Mouse (Mus musculus) lung, embryonic 15.5 days (tissue): Measurements from ENCODE around the gene Nphs1. TPM values are rescaled to one million over a fixed set of nuclear protein-coding genes. Genes with fewer than 3 reads are reported as not detected.

Source experiments
- ATAC-seq: fragments of 200-750 bp; cut with Nextera tagmentation; 2 replicates; pipeline ENCODE4 v1.8.0; 2017; ENCODE audit warnings: moderate number of reproducible peaks, borderline replicate concordance; ENCODE audit not compliant: low FRiP score, low TSS enrichment; ENCODE audit errors: extremely low read depth
- H3K27ac ChIP-seq: fragments of 300-500 bp; sonication (generic); 2 replicates; pipeline ENCODE4 v1.5.1; 2015; ENCODE audit warnings: moderate library complexity, mild to moderate bottlenecking, inconsistent platforms
- H3K27me3 ChIP-seq: fragments of 300-500 bp; sonication (generic); 2 replicates; pipeline ENCODE4 v1.6.1; 2015; ENCODE audit warnings: inconsistent platforms
- H3K36me3 ChIP-seq: fragments of 300-500 bp; sonication (generic); 2 replicates; pipeline ENCODE4 v1.6.1; 2015; ENCODE audit warnings: inconsistent platforms
- H3K4me1 ChIP-seq: fragments of 300-500 bp; sonication (generic); 2 replicates; pipeline ENCODE4 v1.6.1; 2015; ENCODE audit warnings: inconsistent platforms
- H3K4me2 ChIP-seq: fragments of 300-500 bp; sonication (generic); 2 replicates; pipeline ENCODE4 v1.6.1; 2015; ENCODE audit warnings: inconsistent platforms, mild to moderate bottlenecking, moderate library complexity
- H3K4me3 ChIP-seq: fragments of 300-500 bp; sonication (generic); 2 replicates; pipeline ENCODE4 v1.5.1; 2015; ENCODE audit warnings: mild to moderate bottlenecking, inconsistent platforms
- H3K9ac ChIP-seq: fragments of 300-500 bp; sonication (generic); 2 replicates; pipeline ENCODE4 v1.6.1; 2015; ENCODE audit warnings: inconsistent platforms
- H3K9me3 ChIP-seq: fragments of 300-500 bp; sonication (generic); 2 replicates; pipeline ENCODE4 v1.6.1; 2016; ENCODE audit warnings: inconsistent platforms
- WGBS: fragments of 180-500 bp; shearing (Covaris S2); methylation state at CpG from one replicate; pipeline ENCODE4 v1.1.7; 2015; 5-methylcytosine and 5-hydroxymethylcytosine counted together
- polyA plus RNA-seq: library from polyadenylated mRNA; unstranded; fragments of >200 nt; fragmentation: Nextera tagmentation; extraction: Ambion mirVana; gene quantifications from 2 replicates; pipeline ENCODE4 v1.2.1, GENCODE M21; 2015

Nphs1 gene
- polyA plus RNA-seq, 1 experiment from 2014 or later = not detected

DNA sequence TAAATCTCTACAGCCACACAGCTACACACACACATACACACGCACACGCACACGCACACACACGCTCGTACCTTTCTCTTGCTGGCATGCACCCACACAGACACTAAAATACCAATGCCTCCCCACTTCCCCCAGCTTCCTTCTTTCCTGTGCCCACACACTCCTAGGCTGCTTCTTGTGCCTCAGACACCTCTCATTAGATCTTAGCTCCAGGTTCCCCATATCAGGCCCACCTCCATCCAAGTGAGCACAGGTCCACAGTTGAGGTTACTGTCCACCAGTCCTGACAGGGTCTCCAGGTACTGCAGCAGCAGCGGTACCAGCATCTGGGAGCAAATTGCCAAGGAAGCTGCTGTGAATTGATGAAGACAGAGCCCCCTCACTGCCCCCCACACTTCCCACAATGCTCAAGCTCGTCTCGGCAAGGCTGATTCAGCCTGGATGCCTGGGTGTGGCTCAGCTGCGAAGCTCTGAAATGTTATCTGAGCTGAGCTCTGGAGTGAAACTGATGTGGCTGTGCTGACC lies 73.2 kb downstream of the Nphs1 start:
- no peak for ATAC-seq
- 83% methylated on average over 9 of the region's 9 CpGs for WGBS
- peaks cover 50% of the 10 kb centered on the region for H3K36me3 ChIP-seq
- H3K4me2 ChIP-seq = no peak overlapping the region
- H3K27me3 ChIP-seq = no peaks in the 10 kb centered on the region
- H3K9ac ChIP-seq = no peak overlapping the region
- H3K27ac ChIP-seq = no peak overlapping the region
- no peak overlapping the region for H3K4me3 ChIP-seq
- peaks cover 36% of the 10 kb centered on the region for H3K4me1 ChIP-seq
- H3K9me3 ChIP-seq = no peaks in the 10 kb centered on the region

DNA sequence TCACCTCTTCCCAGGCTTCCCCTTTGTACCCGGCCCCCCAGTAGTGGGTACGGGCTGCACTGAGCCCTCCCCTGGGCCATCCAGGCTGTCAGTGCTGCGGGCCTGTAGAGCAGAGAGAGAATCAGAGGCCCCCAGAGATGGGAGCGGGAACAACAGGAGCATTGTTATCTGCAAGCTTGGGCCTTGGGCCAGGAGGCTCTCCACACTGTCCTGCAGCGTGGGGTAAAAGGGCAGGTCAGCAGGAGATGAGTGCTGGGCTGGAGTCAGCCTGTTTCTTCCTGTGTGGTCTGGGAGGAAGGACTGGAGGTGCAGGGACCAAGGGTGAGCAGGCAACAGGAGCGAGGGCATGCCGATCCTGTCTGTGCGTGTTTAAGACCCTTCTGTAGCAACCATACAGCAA lies 74.8 kb downstream of the Nphs1 start:
- H3K36me3 ChIP-seq = peaks cover 39% of the 10 kb centered on the region
- H3K9ac ChIP-seq = peak overlapping the region; percentile 29
- peak overlapping the region; percentile 94 for H3K4me2 ChIP-seq
- H3K27me3 ChIP-seq = no peaks in the 10 kb centered on the region
- ATAC-seq = no peak
- no peak overlapping the region for H3K27ac ChIP-seq
- H3K4me3 ChIP-seq = no peak overlapping the region
- no peaks in the 10 kb centered on the region for H3K9me3 ChIP-seq
- WGBS = 24% methylated on average over 8 of the region's 8 CpGs
- peaks cover 31% of the 10 kb centered on the region for H3K4me1 ChIP-seq

DNA sequence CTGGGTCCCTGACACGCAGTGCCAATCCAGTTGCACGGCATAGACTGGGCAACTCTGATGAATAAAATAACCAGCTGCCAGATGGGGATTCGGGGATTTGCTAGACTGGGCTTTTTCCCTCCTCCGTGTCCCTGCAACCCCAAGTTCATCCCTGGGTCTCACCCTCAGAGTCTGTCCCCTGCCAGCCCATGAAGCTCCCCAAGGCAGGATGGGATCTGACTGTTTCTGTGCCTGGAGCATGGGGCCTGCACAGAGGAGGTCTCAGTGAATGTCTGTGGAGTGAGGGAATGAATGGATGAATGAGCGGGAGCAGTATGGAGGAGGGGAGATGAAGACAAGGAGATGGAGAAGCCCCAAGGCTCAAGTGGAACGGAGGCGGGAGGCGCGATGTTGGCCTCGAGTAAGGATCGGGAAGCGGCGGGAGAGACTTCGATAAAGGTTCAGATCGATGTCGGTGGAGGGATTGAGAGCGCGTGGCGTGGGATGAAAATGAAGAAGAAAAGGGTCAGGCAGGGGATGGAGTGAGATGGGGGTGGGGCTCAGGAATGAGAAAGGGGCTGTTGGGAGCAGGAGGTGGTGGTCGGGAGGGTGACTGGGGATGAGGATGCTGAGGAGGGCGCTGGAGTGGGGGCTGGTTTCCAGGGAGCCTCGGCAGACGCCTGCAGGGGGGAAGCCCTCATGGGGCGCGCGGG lies 76.0 kb downstream of the Nphs1 start:
- peak overlapping the region; percentile 70 for H3K9ac ChIP-seq
- WGBS = 9% methylated on average over 23 of the region's 26 CpGs

DNA sequence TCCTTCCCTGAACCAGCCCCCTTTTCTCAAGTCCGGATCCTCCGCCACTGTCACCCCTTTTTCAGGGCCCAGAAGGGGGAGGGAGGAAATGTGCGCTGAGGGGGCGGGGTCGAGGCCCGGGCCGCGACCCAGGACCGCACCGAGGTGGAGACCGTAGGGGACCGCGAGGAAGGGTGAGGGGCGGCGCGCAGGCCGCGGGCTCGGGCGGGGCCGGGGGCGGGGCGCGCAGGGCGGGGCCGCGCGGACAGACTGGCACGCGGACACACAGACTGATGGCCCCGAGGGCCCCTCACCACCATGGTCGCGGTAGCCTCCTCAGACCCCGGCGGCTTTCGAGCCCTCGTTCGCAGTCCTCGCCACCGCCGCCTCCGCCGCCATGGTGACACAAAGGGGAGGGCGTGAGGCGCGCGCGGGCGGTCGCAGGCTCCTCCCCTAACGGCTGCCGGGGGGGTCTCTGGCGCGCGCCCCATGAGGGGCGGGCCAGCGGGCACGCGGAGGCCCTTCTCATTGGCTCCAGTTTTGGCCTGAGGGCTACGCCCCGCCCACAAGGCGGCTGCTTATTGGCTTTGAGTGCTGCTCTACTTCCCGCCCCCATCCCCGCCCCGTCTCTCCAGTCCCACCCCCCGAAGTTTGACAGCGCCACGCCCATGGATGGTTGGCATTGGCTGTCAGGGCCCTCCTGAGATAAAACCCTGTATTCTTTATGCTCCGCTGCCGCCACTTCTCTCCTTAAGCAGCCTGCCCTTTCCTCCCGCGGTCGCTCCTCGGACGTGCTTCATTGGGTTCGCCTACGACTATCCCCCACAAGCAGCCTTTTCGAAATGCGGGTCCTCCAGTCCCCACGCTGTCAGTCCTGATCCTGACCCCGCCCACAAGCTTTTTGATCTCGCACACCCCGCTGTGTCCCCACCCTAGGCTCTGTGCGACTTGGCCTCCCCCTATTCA lies 76.8 kb downstream of the Nphs1 start, which contains the start of gene Arhgap33:
Gene Arhgap33 (minus strand): TSS at position 428 of the 945 bp plus-strand sequence.
- Histone ChIP-seq H3K9me3 (no peaks in the 10 kb centered on the region), H3K9ac (peak within 1 kb of the TSS; percentile 70), H3K4me1 (peaks cover 31% of the 10 kb centered on the region), H3K27ac (peak within 1 kb of the TSS; percentile 59), H3K4me2 (peak within 1 kb of the TSS; percentile 94), H3K4me3 (peak within 1 kb of the TSS; percentile 64), H3K36me3 (peaks cover 29% of the 10 kb centered on the region), H3K27me3 (no peaks in the 10 kb centered on the region)
- WGBS = under 1% methylated on average over 55 of the region's 84 CpGs
- peak; percentile 94 for ATAC-seq

More for the DNA sequence above, 76.0 kb downstream of the Nphs1 start:
- H3K4me3 ChIP-seq = peak overlapping the region; percentile 64
- H3K9me3 ChIP-seq = no peaks in the 10 kb centered on the region
- peak overlapping the region; percentile 59 for H3K27ac ChIP-seq
- peak overlapping the region; percentile 94 for H3K4me2 ChIP-seq
- peaks cover 31% of the 10 kb centered on the region for H3K4me1 ChIP-seq
- H3K36me3 ChIP-seq = peaks cover 33% of the 10 kb centered on the region
- ATAC-seq = peak; percentile 40; the same call in 1 of the 2 replicates
- H3K27me3 ChIP-seq = no peaks in the 10 kb centered on the region

Other genes starting within 250 kb of the Nphs1 start
- gene Polr2i, start 226.4 kb upstream of the Nphs1 start, polyA plus RNA-seq = 148 and 156 TPM in 2 replicates
- 168 and 180 TPM in 2 replicates for gene Tbcb, start 226.0 kb upstream of the Nphs1 start, polyA plus RNA-seq
- gene Ovol3, start 222.6 kb upstream of the Nphs1 start, polyA plus RNA-seq = not detected in 2 replicates
- gene Thap8, start 178.2 kb upstream of the Nphs1 start, polyA plus RNA-seq = 0.50 and 0.64 TPM in 2 replicates
- 10.7 and 11.5 TPM in 2 replicates for gene Wdr62, start 177.9 kb upstream of the Nphs1 start, polyA plus RNA-seq
- 18.6 and 18.8 TPM in 2 replicates for gene Clip3, start 166.6 kb upstream of the Nphs1 start, polyA plus RNA-seq
- gene Alkbh6, start 149.6 kb upstream of the Nphs1 start, polyA plus RNA-seq = 76.6 and 78.7 TPM in 2 replicates
- gene Syne4, start 143.5 kb upstream of the Nphs1 start, polyA plus RNA-seq = 25.1 and 29.5 TPM in 2 replicates
- gene E130208F15Rik, start 136.6 kb upstream of the Nphs1 start, polyA plus RNA-seq = 1.9 TPM in 1 of 2 replicates, not detected in the other
- gene Sdhaf1, start 134.4 kb upstream of the Nphs1 start, polyA plus RNA-seq = 18.2 and 19.5 TPM in 2 replicates
- gene Lrfn3, start 95.5 kb upstream of the Nphs1 start, polyA plus RNA-seq = 4.2 TPM in 2 replicates
- gene Tyrobp, start 44.6 kb upstream of the Nphs1 start, polyA plus RNA-seq = 50.8 and 56.1 TPM in 2 replicates
- 0.70 and 2.3 TPM in 2 replicates for gene Hcst, start 38.5 kb upstream of the Nphs1 start, polyA plus RNA-seq
- 1.5 and 2.1 TPM in 2 replicates for gene Nfkbid, start 36.6 kb upstream of the Nphs1 start, polyA plus RNA-seq
- gene Aplp1, start 12.8 kb upstream of the Nphs1 start, polyA plus RNA-seq = 23.9 and 24.4 TPM in 2 replicates
- gene Kirrel2, start 625 bp upstream of the Nphs1 start, polyA plus RNA-seq = not detected in 2 replicates
- gene Prodh2, start 35.3 kb downstream of the Nphs1 start, polyA plus RNA-seq = 0.25 and 0.44 TPM in 2 replicates
- 7.7 and 9.3 TPM in 2 replicates for gene Arhgap33, start 76.7 kb downstream of the Nphs1 start, polyA plus RNA-seq
- 32.1 and 33.6 TPM in 2 replicates for gene Hspb6, start 93.9 kb downstream of the Nphs1 start, polyA plus RNA-seq
- gene Proser3, start 94.0 kb downstream of the Nphs1 start, polyA plus RNA-seq = 13.2 and 18.3 TPM in 2 replicates
- 36.0 and 38.8 TPM in 2 replicates for gene Lin37, start 101.5 kb downstream of the Nphs1 start, polyA plus RNA-seq
- 99.0 TPM in 2 replicates for gene U2af1l4, start 105.0 kb downstream of the Nphs1 start, polyA plus RNA-seq
- gene Gm49396, start 105.0 kb downstream of the Nphs1 start, polyA plus RNA-seq = 13.0 and 15.1 TPM in 2 replicates
- 119 and 124 TPM in 2 replicates for gene Psenen, start 105.3 kb downstream of the Nphs1 start, polyA plus RNA-seq
- 4.6 and 5.0 TPM in 2 replicates for gene Igflr1, start 107.1 kb downstream of the Nphs1 start, polyA plus RNA-seq
- 8.4 and 10.0 TPM in 2 replicates for gene Kmt2b, start 130.4 kb downstream of the Nphs1 start, polyA plus RNA-seq
- 2.3 and 3.7 TPM in 2 replicates for gene Zbtb32, start 140.6 kb downstream of the Nphs1 start, polyA plus RNA-seq
- gene Upk1a, start 154.5 kb downstream of the Nphs1 start, polyA plus RNA-seq = 0.88 and 1.4 TPM in 2 replicates
- gene Cox6b1, start 167.8 kb downstream of the Nphs1 start, polyA plus RNA-seq = 867 and 890 TPM in 2 replicates
- gene Etv2, start 177.5 kb downstream of the Nphs1 start, polyA plus RNA-seq = not detected in 2 replicates
- 126 and 130 TPM in 2 replicates for gene Rbm42, start 192.0 kb downstream of the Nphs1 start, polyA plus RNA-seq
- 61.9 and 62.6 TPM in 2 replicates for gene Haus5, start 206.7 kb downstream of the Nphs1 start, polyA plus RNA-seq
- not detected in 2 replicates for gene Pmis2, start 213.3 kb downstream of the Nphs1 start, polyA plus RNA-seq
- 0.96 TPM in 1 of 2 replicates, not detected in the other for gene 2200002J24Rik, start 240.6 kb downstream of the Nphs1 start, polyA plus RNA-seq